Mouse (Mus musculus) left cerebral cortex, postnatal 25 days (tissue): ENCODE measurements around the gene Sfxn2. TPM values are rescaled to one million over a fixed set of nuclear protein-coding genes. Genes with fewer than 3 reads are reported as not detected.

Experiments
- DNase-seq, 2 experiments: peaks; one replicate each; pipeline ENCODE4 v3.0.0; 2022; ENCODE audit warnings: low spot score in 2 of 2, mixed read lengths in 1 of 2
- intact Hi-C: fragments of 180-260 bp; cut with DNase I; formaldehyde crosslinking; loops from one replicate; pipeline ENCODE4 v1.15.1; 2025
- total RNA-seq, 2 experiments: library from RNA; stranded (reverse); gene quantifications; 2 replicates each; pipeline ENCODE4 v1.2.3; 2021

Sfxn2 gene
- total RNA-seq, 2 experiments from 2014 or later: 3.7 to 4.8 TPM

DNA sequence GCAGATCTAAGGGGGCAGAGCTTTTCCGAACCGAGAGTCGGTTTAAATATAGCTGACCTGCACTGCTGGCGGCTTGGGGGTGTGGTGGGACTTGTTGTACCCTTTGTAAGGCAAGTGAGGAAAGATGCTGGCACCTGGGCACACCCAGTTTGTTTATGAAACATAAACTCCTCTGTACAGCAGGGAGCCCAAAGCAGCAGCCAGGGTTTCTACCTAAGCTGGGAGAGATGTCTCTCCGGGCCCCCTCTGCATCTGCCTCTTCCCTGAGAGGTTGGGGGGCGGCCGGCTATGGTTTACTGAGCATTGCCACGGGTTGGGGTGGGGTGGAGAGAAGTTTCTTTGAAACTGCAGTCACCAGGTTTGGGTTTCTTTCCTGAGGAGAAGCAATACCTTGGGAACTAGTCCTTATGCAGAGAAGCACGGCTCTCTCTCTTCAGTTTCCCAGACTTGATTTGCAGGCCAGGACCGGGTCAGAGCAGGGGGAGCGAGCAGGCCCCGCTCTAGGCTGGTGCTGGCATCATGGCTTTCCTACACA is 49.6 kb downstream of the Sfxn2 start:
- no peak for DNase-seq
- intact Hi-C loops: no loop called here

DNA sequence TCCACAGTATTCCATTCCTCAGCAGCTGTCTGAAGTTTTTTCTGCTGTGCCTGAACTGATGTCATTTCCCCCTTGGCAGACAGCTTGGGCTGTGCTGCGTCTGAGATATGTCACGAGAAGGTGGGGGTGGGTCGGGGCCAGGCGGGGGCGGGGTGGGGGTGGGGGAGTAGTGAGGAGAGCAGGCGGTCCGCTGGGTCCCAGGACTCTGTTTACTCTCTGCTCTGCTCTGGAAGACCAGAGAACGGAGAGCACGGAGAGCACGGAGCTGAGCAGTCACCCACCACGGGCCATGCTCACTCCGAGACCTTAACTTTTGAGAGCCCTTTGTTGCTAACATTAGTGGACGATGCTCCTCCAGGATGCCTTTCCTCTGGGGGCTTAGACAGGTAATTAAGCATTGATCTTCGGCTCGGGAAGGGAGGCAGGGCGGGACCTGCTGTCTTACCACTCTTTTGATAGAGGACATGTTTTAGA is 50.1 kb downstream of the Sfxn2 start:
- DNase-seq: peak in 1 of 2 experiments; percentile 42
- intact Hi-C loops: no loop called here

DNA sequence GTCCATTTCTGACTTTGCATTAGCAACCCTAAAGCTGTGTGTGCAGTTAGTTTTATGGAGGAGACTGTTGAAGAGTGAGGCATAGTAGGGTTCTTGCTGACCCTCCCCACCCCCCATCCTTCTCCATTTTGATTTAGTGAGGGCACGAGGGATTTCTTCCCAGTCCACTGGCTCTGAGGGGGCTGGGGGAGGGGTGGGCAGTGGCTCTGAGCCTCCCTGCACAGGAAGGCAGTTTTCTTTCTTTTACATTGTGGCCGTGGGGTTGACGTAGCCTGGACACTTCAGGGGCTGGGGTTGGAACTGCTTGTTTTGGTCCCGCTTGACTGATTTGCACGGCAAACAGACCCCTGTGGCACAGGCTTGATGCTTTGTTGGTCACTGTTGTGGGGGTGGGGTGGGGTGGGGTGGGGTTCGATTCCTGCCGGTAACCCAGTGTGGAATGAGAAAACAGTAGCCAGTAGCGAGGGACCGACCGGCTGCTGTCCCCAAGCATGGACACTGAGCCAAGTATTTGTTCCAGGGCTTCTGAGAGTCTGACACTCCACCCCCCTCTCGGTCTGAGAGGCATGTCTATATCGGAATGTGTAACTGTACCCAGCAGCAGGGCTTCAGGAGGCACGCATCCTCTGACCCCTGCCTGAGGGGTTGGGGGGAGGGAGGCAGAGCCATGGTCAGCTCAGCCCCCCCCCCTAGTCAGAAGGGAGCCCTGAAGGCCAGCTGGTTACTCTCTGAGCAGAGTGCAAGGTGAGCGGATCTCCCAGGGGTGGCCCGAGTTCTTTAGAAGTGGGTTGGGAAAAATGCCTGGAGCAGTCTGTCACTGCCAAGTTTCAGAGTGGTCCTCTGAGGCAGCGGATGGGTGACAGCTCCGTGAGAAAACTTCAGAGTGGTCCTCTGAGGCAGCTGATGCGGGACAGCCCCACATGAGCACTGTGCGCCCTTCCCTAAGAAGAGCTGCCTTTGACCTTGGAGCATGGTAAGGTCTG is 50.9 kb downstream of the Sfxn2 start:
- DNase-seq: no peak
- intact Hi-C loops: no loop called here

DNA sequence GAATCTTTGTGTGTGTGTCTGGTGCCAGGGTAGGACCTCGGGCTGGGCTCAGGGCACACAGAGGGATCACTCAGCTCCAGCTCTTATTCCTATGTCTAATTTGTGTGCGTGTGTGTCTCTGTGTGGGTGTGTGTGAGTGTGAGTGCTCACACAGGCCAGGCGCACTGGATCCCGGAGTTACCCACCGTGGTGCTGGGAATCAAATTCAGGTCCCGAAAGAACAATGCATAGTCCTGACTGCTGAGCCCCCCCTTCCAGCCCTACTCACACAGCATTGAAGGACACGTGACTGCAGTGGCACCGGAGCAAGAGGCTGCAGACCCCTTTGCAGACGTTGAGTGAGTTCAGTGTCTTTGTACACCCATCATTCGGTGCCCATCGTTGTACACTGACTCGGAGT is 51.9 kb downstream of the Sfxn2 start:
- intact Hi-C loops: no loop called here
- no peak for DNase-seq

DNA sequence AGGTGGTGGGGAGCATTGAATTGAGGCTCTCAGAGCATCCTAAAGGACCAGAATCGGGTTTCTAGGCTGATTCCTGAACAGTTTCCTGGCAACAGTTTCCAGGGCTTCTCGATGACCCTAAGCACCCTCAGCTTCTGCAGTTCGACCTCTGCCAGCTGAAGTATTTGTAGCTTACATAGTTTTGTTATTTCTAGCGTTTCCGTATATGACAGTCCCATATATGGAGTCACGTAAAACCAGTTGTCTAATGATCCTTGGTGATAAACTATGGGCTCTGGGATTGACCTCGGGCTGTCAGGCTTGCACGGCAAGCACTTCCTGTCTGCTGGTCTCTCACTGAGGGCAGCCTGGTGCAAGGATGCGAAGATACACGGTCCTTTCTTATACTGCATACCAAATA is 52.4 kb downstream of the Sfxn2 start:
- intact Hi-C loops: no loop called here
- DNase-seq: no peak

DNA sequence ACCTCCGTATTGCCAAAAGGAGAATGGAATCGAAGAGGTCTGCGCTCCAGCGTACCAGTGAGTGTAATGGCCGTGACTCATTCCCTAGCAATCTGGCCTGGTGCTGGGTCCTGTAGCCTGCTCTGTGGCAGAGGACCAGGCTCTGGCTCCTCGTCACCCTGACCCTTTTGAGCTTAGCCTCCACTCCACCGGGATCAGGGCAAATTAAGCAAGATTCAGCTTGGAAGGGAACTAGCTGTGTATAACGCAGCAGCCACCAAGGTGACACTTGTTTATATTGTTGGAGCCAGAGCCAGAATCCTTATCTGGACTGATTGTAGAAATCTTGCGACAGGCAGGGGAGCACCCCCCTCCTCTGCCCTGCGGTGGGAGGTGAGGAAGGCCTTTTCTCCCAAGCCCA is 55.2 kb downstream of the Sfxn2 start:
- no peak for DNase-seq
- intact Hi-C loops: no loop called here

DNA sequence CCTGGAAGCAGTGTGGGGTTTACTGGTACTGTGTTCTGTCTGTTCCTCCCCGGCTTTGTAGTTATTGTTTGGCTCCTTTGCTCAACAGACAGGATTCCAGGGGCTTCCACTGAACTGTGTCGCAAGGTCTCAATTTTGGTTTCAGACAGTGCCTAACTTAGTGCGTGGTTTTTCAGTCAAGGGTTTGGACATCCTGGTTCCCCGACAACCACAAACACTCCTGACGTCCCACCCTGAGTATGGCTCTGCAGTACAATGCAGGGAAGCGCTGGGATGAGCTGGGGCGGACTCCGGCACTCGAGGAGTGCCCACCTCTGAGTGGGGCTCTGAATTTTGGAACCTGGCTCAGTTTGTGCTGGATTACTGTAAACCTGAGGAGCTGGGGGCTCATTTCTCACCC is 56.6 kb downstream of the Sfxn2 start:
- DNase-seq: no peak
- intact Hi-C loops: no loop called here

DNA sequence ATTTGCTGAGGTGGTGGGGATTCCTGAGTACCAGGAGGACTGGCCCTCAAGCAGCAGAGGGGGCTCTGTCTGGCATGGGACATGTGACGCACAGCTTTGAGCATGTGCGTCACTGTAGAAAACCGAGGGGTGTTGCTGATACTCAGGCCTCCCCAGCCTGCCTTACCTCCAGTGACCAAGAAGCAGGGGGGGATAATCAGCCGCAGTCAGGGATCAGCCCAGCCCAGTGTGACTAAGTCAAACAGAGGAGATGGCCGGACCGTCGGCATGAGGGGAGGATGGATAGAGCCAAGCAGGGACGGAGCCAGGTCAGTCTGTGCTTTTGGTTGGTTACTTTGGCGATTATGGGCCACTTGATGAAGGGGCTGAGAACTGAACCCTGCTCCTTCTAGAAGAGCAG is 58.5 kb downstream of the Sfxn2 start:
- intact Hi-C loops: no loop called here
- DNase-seq: no peak

DNA sequence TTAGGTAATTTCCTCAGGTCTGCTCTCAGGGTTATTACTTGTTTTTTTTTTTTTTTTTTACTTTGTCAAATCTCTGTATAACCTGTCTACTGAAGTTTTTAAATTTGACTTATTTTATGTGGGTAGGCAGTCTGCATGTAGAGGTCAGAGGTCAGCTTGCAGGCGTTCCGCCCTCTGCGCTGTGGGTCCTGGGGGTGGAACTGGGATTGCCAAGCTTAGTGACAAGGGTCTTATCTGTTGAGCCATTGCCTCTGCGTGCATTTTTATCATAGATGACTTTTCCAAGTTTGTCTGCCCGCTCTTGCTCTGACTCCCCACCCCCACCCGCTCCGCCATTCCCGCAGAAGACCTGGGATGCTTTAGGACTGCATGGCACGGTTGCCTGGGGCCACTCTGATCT is 62.6 kb downstream of the Sfxn2 start:
- intact Hi-C loops: no loop called here
- no peak for DNase-seq

DNA sequence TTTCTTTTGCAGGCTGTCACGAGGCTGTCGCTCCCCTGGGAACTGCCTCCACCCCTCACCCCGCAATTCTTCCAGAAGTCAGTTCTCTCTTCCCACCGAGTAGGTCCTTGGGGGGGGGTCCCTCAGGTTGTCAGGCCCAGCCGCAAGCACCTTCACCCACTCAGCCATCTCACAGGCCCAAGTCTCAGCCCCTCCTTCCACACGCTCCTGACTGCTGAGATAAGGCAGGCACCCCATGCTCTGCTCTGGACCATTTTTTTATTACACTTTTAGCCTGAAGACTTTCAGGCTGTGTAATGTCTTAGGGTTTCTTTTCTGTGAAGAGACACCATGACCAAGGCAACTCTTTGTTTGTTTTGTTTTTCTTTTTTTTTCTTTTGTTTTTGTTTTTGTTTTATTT is 64.4 kb downstream of the Sfxn2 start:
- intact Hi-C loops: no loop called here
- DNase-seq: no peak

DNA sequence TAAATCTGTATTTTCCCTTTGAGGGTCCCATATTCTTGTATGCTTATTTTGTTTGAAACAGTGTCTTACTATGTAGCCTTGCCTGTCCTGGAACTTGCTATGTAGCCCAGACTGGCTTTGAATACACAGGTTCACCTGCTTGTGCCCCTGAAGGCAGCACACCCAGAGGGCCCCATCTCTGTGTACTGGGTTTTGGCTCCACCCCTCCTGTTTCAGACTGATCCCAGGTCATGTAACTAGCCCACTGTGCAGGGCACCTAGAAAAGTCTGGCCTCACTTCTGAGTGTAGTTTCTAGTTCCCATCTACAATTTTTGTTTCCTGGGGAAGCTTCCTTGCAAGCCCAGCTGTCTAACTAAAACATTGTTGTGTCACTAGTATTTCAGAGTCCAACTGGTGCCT is 65.9 kb downstream of the Sfxn2 start:
- no peak for DNase-seq
- intact Hi-C loops: no loop called here

DNA sequence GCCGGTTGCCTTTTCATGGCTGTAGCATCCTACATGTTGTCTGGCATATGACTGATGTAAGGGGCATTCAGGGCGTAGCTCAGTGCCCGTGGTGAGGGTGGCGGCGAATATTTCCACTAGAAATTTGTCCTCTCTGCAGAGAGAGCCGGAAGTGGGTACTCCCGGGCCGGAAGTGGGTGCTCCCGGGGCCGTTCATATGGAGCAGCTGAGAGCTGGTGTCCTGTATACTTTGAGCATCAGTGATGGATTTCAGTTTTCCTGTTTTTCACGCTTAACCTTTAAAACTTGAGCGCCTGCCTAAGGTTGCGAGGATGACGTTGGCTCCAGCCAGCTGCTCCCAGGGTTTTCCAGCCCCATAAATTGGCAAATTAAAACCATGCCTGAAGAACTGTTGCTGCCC is 66.3 kb downstream of the Sfxn2 start:
- intact Hi-C loops: no loop called here
- DNase-seq: no peak

DNA sequence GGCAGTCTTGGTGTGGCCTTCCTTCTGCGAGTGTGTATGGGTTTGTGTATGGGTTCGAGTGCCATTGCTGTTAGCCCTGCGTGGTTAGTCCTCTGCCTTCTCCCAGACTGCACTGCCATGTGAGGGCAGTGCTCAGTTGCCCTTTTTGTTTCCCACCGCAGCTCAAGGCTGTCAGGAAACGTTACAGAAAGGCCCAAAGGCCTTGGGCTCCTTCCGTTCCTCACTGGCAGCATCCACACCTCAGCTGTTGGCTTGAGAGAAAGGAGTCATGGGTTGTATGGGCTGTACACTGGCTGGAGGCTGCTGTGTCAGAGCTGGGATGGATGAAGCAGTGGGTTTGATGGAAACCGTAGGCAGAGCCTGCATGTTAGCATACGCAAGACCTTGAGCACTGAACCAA is 67.6 kb downstream of the Sfxn2 start:
- intact Hi-C loops: no loop called here
- no peak for DNase-seq

DNA sequence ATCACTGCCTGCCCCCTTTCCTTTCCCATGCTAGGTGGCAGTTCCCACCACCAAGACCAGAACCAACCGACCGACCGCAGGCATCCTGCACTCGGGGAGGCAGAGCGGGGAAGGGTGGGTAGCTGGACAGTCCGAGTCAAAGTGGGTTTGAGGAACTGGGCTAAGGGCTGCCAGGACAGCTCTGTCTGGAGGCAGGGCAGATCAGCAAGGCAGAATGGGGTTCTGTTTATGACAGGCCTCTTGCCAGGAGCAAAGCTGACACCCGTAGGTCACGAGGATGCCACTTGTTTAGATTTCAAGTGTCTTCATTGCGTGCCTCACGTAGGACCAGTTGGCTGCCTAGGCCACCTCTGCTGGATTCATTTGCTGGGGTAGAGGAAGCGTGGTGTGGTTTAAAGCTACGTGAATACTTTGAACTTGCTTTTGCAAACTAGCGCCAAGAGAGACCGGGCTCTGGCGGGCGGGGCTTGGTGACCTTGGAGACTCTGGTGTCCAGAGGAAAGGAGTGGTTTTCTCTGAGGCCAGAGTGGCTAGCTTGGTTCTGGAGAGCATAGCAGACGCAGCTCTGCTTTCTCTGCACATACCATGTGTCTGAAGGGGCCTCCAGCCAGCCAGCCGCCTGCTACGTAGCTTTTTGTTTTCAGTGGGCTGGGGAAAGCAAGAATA is 68.4 kb downstream of the Sfxn2 start:
- intact Hi-C loops: no loop called here
- no peak for DNase-seq

DNA sequence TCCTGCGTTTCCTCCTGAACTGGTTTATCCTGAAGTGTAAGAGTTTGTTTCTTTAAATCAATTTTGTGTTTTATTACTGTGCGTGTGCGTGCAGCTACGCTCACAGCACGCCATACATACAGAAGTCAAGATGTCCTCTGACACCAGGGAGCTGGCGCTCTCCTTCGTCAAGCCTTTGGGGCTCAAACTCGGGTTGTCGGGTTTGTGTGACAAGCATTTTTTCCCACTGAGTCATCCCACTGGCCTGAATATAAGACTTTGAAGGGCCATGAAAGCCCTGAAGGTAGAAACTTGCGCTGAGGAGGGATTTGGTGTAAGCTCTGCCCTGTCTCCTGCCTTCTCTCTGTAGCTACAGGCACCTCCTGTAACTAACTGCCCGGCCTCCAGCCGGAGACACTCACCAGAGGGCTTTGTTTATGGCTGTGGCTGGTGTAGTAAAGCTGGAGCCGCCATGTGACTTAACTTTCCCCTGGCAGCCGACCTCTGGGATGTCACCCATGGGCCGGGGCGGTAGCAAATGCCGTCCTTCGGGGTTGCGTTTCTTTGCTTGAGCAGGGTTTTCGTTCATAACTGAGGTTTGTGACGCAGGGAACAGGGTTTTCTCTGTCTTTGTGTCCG is 69.1 kb downstream of the Sfxn2 start:
- intact Hi-C loops: no loop called here
- no peak for DNase-seq

DNA sequence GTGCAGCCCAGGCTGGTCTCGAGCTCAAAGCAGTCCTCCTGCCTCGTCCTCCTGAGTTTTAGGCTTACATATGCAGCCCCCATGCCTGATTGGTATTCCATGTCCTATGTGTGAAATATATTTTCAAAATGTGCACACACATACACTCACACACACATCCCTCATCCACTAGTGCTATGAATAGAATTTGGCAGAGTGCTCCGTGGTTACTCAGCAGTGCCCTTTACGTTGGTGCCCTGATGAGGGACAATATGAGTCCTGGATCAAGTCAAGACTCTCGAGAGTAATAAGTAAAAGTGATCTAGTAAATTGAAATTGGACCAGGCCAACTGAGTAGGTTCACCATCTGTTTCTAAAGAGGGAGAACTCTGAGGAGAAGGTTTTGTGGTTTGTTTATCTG is 70.1 kb downstream of the Sfxn2 start:
- intact Hi-C loops: no loop called here
- DNase-seq: no peak

DNA sequence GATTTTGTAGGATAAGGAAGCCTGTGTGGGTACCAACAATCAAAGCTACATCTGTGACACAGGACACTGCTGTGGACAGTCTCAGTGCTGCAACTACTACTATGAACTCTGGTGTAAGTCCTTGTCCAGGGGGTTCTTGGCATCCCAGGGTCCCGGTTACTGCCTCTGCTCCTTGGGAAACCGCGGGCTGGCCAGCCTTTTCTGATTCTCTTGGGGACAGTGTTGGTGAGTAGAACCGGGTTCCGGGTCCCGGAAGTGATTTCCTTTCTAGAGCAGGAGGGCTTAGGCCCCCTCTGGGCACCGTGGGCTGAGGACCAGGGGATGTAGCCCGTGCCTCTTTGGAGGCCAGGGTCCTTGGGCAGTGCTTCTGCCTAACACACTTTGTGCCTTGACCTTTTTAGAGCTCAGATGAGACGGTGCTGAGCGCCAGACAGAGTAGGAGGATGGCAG is 71.2 kb downstream of the Sfxn2 start:
- intact Hi-C loops: no loop called here
- DNase-seq: no peak

DNA sequence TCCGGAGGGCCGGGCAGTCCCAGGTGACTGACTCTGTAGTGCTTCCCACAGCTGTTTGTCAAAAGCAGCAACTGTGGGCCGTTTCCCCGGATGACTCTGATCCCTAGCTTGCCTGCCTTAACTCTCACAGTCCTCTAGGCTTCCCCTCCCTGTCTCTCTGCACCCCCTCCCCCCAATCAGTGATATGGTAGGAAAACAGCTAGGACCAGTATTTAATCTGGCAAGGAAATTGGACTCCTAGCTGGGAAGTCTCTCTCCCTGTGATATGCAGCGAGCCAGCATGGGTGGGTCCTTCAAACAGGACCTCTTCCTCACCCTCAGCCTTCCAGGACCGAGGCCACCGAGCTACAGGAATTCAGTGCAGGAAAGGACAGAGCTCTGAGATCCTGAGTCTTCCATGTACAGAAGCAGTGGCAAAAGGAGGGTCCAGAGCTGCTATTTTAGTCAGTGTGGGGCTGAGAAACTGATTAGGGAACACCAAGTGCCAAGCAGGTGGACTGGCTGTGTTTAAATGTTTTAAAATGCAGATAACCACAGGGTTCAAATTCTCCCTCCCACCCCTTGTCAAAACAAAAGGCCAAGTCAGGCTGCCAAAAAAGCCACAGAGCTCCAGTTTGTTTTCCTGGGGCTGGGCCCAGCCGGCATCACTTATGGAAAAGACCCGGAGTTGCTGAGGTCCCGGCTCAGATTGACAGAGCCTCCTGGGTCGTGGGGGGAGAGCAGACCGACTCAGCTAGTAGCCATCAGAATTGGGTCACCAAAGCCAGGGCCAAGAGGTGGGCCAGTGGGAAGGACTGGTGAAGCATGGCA is 71.8 kb downstream of the Sfxn2 start:
- intact Hi-C loops: loop anchor here (5.0 kb wide), 1 partner anchor 43 kb away; no protein-coding TSS in a partner anchor
- DNase-seq: no peak

DNA sequence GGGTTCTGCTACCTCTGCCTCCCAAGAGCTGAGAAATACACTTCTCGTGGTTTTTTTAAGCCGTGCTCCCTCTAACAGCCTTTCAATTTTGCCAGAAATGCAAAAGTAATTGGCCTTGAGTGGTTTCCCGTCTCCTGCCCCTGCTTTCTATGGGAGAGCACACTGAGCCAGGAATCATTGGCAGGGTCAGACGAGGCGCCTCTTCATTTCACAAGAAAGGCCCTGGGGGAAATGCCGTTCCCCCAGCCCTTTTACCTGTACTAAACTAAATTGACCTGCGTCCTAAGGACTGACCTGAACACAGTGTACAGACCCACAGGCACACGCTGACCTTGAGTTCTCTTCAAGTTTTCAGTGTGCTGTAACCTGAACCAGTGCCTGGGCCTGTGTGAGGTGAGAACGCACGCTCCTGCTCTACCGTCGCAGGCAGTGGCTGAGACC is 72.9 kb downstream of the Sfxn2 start:
- no peak for DNase-seq

More for the DNA sequence above, 72.9 kb downstream of the Sfxn2 start:
- intact Hi-C loops: loop anchor here (5.0 kb wide), 1 partner anchor 44 kb away; no protein-coding TSS in a partner anchor
